Mouse (Mus musculus) 416B (cell line): ENCODE measurements at regions not wholly inside any gene's neighbourhood (a gene's known extent, or its start where the extent isn't known, plus 50 kb on each side); places are given as distances from the start of the nearest gene placed in this dataset.

ENCODE experiments used
- DNase-seq: peaks from one replicate; pipeline ENCODE4 v3.0.0; 2011; ENCODE audit warnings: low read depth

- DNase-seq: no peak
Observed at GRCm38 (mm10) chr2:149467801-149468200, 62.9 kb downstream of the Cst10 start.

GRCm38 (mm10) chr2:149472411-149472810, 67.6 kb downstream of the Cst10 start:
- DNase-seq: no peak

GRCm38 (mm10) chr2:149493280-149493988, 88.6 kb downstream of the Cst10 start:
- DNase-seq: no peak

- DNase-seq: no peak
Observed at GRCm38 (mm10) chr2:149512870-149513269, 108.0 kb downstream of the Cst10 start.

- no peak for DNase-seq
Observed at GRCm38 (mm10) chr2:149524424-149524823, 119.6 kb downstream of the Cst10 start.

- DNase-seq: no peak
Observed at GRCm38 (mm10) chr2:149542837-149543236, 138.0 kb downstream of the Cst10 start.

- no peak for DNase-seq
Observed at GRCm38 (mm10) chr2:149545708-149546107, 140.9 kb downstream of the Cst10 start.

GRCm38 (mm10) chr2:149546639-149547200, 141.9 kb downstream of the Cst10 start:
- no peak for DNase-seq

- peak; percentile 2 for DNase-seq
Observed at GRCm38 (mm10) chr2:149555209-149555608, 150.4 kb downstream of the Cst10 start.

GRCm38 (mm10) chr2:149573773-149574172, 168.9 kb downstream of the Cst10 start:
- no peak for DNase-seq

- no peak for DNase-seq
Observed at GRCm38 (mm10) chr2:149602581-149602980, 197.7 kb downstream of the Cst10 start.

- DNase-seq: no peak
Observed at GRCm38 (mm10) chr2:149613381-149613780, 208.5 kb downstream of the Cst10 start.

- no peak for DNase-seq
Observed at GRCm38 (mm10) chr2:149614078-149614939, 209.5 kb downstream of the Cst10 start.

GRCm38 (mm10) chr2:149625626-149626025, 203.4 kb upstream of the Syndig1 start:
- DNase-seq: no peak

- peak; percentile 4 for DNase-seq
Observed at GRCm38 (mm10) chr2:149641207-149641606, 187.8 kb upstream of the Syndig1 start.

- DNase-seq: no peak
Observed at GRCm38 (mm10) chr2:149651829-149652228, 177.2 kb upstream of the Syndig1 start.

- DNase-seq: no peak
Observed at GRCm38 (mm10) chr2:149661086-149661485, 167.9 kb upstream of the Syndig1 start.

GRCm38 (mm10) chr2:149664377-149664776, 164.6 kb upstream of the Syndig1 start:
- no peak for DNase-seq

GRCm38 (mm10) chr2:149666412-149666811, 162.6 kb upstream of the Syndig1 start:
- no peak for DNase-seq

- no peak for DNase-seq
Observed at GRCm38 (mm10) chr2:149671870-149672269, 157.1 kb upstream of the Syndig1 start.

- DNase-seq: no peak
Observed at GRCm38 (mm10) chr2:149679822-149680459, 149.1 kb upstream of the Syndig1 start.

- no peak for DNase-seq
Observed at GRCm38 (mm10) chr2:149722342-149722741, 106.7 kb upstream of the Syndig1 start.
